Mouse (Mus musculus): ENCODE measurements around the gene Gnb1l. TPM values are rescaled to one million over a fixed set of nuclear protein-coding genes. Genes with fewer than 3 reads are reported as not detected.

Gnb1l gene
- total RNA-seq (2023): 8.0 TPM

DNA sequence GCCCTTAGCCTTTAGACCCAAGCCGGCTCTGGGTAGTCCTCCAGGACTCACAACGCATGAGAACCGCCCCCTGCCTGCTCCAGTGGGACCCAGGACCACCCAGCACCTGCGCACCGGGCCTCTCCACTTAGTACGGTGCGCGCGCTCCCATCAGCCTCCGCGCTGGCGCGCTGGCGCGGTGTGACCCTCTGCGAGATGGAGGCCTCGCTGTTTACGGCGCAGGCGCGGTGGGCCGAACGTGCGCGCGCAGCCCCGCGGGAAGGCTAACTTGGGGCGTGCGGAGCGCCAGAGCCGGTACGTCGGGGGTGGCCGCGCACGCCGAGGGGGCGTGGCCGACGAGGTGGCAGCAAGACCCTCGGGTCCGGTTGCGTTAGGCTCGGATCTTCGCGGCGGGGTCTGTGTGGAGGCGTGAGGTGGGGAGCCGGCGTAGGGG is at the start of gene Gnb1l, which contains the start of gene Rtl10:
TSS of gene Gnb1l (plus strand) at position 156 of the 433 bp plus-strand sequence.
TSS of gene Rtl10 (plus strand) at position 344 of the 433 bp plus-strand sequence.

DNA sequence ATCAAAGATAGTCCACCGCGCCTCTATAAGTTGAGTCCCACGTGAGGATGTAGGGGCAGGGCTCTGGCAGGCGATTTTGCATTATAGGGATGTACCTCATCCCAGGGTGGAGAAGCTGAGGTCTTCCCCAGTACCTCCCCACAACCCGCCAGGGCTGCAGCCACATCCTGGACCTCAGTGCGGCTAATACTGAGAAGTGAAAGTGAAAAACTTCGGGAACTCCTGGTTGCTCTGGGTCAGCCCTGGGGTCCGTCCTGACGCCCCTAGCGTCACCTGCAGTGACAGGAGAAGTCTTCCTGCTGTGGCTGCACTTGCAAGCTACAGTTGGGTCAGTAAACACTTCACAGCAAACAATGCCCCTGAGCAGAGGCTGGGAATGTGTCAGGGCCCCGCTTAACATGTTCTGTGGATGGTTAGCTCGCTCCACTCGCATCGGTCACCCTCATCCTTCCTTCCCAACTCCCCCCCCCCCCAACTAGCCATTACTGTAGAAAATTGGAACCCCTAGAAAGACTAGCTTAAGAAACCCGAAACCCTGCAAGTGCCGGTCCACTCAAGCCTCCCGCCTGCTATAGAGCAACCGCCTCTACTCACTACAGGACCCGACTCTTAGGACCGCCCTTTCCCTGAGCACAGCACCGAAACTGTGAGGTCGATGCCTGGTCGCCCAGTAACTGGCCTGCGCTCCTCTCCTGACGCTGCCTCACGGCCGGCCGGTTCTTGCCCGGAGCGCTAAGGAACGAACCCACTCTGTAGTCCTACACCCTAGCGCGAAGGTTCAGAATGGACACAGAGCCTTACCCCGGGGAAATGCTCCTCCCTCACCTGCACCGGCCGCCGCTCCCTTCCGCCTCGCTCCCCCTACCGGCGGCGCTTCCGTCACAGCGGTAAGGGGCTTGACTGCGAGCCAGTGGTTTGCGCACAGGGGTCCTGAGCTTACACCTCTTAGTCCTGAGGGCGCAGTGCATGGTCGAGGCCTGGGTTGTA is 91.6 kb downstream of the Gnb1l start, which contains the start of gene Tbx1:
TSS of gene Tbx1 (minus strand) at position 868 of the 987 bp plus-strand sequence.

Other genes with a start within 250 kb of the Gnb1l start
- gene Ranbp1, start 250.0 kb upstream of the Gnb1l start, total RNA-seq (2023): 95.8 TPM
- gene Gm49776, start 240.4 kb upstream of the Gnb1l start, total RNA-seq (2023): not detected
- 29.5 TPM for gene Dgcr8, start 209.5 kb upstream of the Gnb1l start, total RNA-seq (2023)
- gene Tango2, start 150.6 kb upstream of the Gnb1l start, total RNA-seq (2023): 43.5 TPM
- gene Arvcf, start 150.5 kb upstream of the Gnb1l start, total RNA-seq (2023): 3.8 TPM
- gene Txnrd2, start 72.3 kb upstream of the Gnb1l start, total RNA-seq (2023): 14.6 TPM
- gene Comt, start 71.9 kb upstream of the Gnb1l start, total RNA-seq (2023): 9.1 TPM
- gene Rtl10, start 188 bp downstream of the Gnb1l start, total RNA-seq (2023): 7.4 TPM
- gene Tbx1, start 92.0 kb downstream of the Gnb1l start, total RNA-seq (2023): not detected
- 0.53 TPM for gene Gp1bb, start 123.7 kb downstream of the Gnb1l start, total RNA-seq (2023)
- gene Gm49601, start 127.7 kb downstream of the Gnb1l start, total RNA-seq (2023): not detected
- gene Sept5, start 131.2 kb downstream of the Gnb1l start, total RNA-seq (2023): not detected